Mouse (Mus musculus): ENCODE data around the gene Tmem175. TPM values are rescaled to one million over a fixed set of nuclear protein-coding genes. Genes with fewer than 3 reads are reported as not detected.

The Tmem175 gene
- polyA plus RNA-seq, 1 experiment from 2014 or later = 27.8 TPM

DNA sequence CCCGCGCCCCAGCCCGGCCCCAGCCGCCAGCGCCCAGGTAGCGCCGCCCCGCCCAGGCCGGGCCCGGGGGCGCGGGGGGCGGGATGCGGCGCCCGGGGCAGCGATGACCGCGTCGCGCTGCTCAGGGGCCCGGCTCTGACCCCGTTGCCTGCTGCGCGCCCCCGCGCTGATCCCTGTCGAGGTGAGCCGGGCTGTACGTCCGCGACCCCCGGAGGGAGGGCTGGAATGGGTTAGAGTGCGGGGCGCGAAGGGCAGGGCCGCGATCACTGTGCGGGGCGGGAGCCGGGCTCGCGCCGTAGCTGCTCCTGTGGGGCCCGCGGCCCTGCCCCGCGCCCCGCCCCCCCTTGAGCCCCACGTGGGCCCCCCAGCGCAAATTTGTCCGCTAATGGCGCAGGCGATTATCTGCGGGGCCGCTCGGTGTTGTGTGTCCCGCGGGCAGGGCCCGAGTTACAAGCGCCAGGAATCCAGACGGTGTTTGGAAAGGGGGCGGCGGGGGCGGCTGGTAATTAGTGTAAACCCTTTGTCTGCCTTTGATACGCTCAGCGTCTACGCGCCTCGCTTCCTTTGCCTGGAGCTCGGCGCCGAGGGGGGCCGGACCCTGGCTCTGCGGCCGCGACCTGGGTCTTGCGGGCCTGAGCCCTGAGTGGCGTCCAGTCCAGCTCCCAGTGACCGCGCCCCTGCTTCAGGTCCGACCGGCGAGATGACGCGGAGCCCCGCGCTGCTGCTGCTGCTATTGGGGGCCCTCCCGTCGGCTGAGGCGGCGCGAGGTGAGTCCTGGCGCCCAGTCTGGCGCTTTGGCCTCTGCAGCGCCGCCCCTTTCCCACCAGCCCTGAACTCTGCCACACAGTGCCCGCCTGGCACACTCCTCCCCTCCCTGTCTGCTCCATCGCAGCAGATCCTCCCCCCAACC is 65.0 kb downstream of the Tmem175 start:
- peak overlapping the region; percentile 96 for H3K4me2 ChIP-seq (ENCODE audit: low read length)
- peaks cover 11% of the 10 kb centered on the region; the same call in 1 of the 2 replicates for H3K4me1 ChIP-seq (replicated peaks; ENCODE audit: insufficient read depth, low read length)
- no peaks in the 10 kb centered on the region for H3K9me3 ChIP-seq (replicated peaks; ENCODE audit: low read length)
- peak overlapping the region; percentile 79 for H3K9ac ChIP-seq (ENCODE audit: low read depth, low read length)
- H3K27me3 ChIP-seq (ENCODE audit: insufficient read depth, low read length) = no peaks in the 10 kb centered on the region
- H3K27ac ChIP-seq = peak overlapping the region; percentile 27; the same call in 1 of the 2 replicates
- no peaks in the 10 kb centered on the region for H3K36me3 ChIP-seq (ENCODE audit: insufficient read depth, low read length)
- WGBS = under 1% methylated on average over 91 of the region's 99 CpGs
- DNase-seq (ENCODE audit: low spot score) = peak; percentile 55
- peak overlapping the region; percentile 97 for H3K4me3 ChIP-seq (replicated peaks; ENCODE audit: low read depth, low read length)
- no peak for TF ChIP-seq CTCF (IDR thresholded peaks at IDR 0.05; ENCODE audit: low read depth)
- peak; percentile 36 for ATAC-seq (replicated peaks; ENCODE audit: low FRiP score, low read depth)

DNA sequence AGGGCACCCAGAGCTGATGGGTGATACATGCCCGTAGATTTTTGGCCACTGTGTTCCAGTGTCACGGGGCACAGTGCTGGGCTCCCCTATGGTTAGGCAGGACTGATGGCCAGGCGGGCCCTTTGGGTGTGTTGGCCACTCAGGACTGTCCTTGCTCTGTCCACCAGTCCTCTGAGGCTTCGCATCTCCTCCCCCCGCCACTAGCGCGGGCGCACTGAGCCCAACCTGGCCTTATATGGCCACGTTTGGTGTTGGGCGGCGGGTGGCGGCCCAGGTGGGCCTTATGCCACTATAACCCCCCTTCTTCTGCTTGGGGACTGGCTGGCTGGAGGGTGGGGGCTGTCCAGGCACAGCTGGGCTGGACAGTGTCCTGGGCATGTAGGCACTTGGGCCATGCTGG is 66.3 kb downstream of the Tmem175 start:
- 0 out of 2 replicates have a peak, but pooled peaks cover 2% of the 10 kb centered on the region for H3K36me3 ChIP-seq (ENCODE audit: insufficient read depth, low read length)
- no peaks in the 10 kb centered on the region for H3K9me3 ChIP-seq (replicated peaks; ENCODE audit: low read length)
- WGBS = 91% methylated on average over 11 of the region's 12 CpGs
- no peak overlapping the region for H3K9ac ChIP-seq (ENCODE audit: low read depth, low read length)
- no peak for ATAC-seq (replicated peaks; ENCODE audit: low FRiP score, low read depth)
- H3K27ac ChIP-seq = no peak overlapping the region
- no peak for DNase-seq (ENCODE audit: low spot score)
- no peak for TF ChIP-seq CTCF (IDR thresholded peaks at IDR 0.05; ENCODE audit: low read depth)
- H3K4me1 ChIP-seq (replicated peaks; ENCODE audit: insufficient read depth, low read length) = peaks cover 24% of the 10 kb centered on the region
- no peak overlapping the region for H3K4me2 ChIP-seq (ENCODE audit: low read length)
- H3K27me3 ChIP-seq (ENCODE audit: insufficient read depth, low read length) = no peaks in the 10 kb centered on the region
- H3K4me3 ChIP-seq (replicated peaks; ENCODE audit: low read depth, low read length) = no peak overlapping the region

DNA sequence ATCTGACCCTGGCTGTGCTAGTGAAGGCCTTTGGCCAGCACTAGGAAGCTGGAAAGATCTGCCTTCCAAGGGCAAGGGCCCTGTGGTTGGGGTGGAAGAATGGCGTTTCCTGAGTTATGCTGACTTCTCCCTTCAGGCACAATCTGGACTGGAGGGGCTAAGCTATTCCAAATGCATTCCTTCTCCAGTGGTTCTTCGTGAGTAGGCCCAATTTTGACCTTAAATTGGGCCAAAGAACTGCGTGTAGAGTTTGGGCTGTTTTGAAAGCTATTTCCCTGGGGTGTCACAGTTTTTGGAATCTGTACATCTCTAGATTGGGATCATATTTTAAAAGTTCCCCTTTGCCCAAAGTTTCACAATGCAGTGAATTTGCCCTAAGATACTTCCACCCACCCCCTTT is 67.0 kb downstream of the Tmem175 start:
- ATAC-seq (replicated peaks; ENCODE audit: low FRiP score, low read depth) (no peak), DNase-seq (ENCODE audit: low spot score) (no peak)
- H3K4me1 ChIP-seq (replicated peaks; ENCODE audit: insufficient read depth, low read length) = peaks cover 27% of the 10 kb centered on the region
- H3K27ac ChIP-seq = no peak overlapping the region; the same call in 1 of the 2 replicates
- H3K4me3 ChIP-seq (replicated peaks; ENCODE audit: low read depth, low read length) = no peak overlapping the region
- no peak overlapping the region for H3K9ac ChIP-seq (ENCODE audit: low read depth, low read length)
- H3K9me3 ChIP-seq (replicated peaks; ENCODE audit: low read length) = no peaks in the 10 kb centered on the region
- H3K4me2 ChIP-seq (ENCODE audit: low read length) = no peak overlapping the region
- TF ChIP-seq CTCF (IDR thresholded peaks at IDR 0.05; ENCODE audit: low read depth) = no peak
- 0 out of 2 replicates have a peak, but pooled peaks cover 4% of the 10 kb centered on the region for H3K36me3 ChIP-seq (ENCODE audit: insufficient read depth, low read length)
- no peaks in the 10 kb centered on the region for H3K27me3 ChIP-seq (ENCODE audit: insufficient read depth, low read length)
- WGBS = 70% methylated on average over 3 of the region's 3 CpGs

DNA sequence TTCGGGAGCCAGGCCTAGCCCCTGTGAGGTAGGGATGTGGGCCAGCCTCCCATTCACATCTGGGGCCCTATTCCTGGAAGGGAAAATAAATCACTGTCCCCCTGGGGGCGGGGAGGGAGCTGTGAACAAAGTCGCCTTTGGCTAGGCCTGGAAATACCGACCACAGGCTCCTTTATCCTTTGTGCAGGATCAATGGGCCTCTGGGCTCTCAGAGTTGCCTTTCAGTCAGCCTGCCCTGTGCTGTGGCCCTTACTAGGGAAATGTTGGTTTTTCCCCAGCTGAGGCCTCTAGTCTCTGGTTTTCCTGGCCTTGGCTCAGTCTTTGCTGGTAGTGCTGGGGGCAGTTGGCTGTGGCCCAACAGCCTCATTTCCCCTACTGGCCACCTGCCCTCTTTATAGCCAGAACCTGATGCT is 67.8 kb downstream of the Tmem175 start:
- 0 out of 2 replicates have a peak, but pooled peaks cover 4% of the 10 kb centered on the region for H3K36me3 ChIP-seq (ENCODE audit: insufficient read depth, low read length)
- no peaks in the 10 kb centered on the region for H3K9me3 ChIP-seq (replicated peaks; ENCODE audit: low read length)
- DNase-seq (ENCODE audit: low spot score) (no peak), ATAC-seq (replicated peaks; ENCODE audit: low FRiP score, low read depth) (no peak)
- no peak overlapping the region for H3K4me2 ChIP-seq (ENCODE audit: low read length)
- no peak overlapping the region for H3K4me3 ChIP-seq (replicated peaks; ENCODE audit: low read depth, low read length)
- peaks cover 27% of the 10 kb centered on the region for H3K4me1 ChIP-seq (replicated peaks; ENCODE audit: insufficient read depth, low read length)
- TF ChIP-seq CTCF (IDR thresholded peaks at IDR 0.05; ENCODE audit: low read depth) = no peak
- H3K9ac ChIP-seq (ENCODE audit: low read depth, low read length) = no peak overlapping the region
- WGBS = 26% methylated on average over 4 of the region's 4 CpGs
- H3K27me3 ChIP-seq (ENCODE audit: insufficient read depth, low read length) = no peaks in the 10 kb centered on the region
- no peak overlapping the region for H3K27ac ChIP-seq

Other genes with a start within 250 kb of the Tmem175 start
- 0.22 TPM in 2 replicates for gene Pde6b, start 241.4 kb upstream of the Tmem175 start, polyA plus RNA-seq (2015; fragmentation: Nextera tagmentation; extraction: Ambion mirVana)
- 745 and 753 TPM in 2 replicates for gene Atp5k, start 195.3 kb upstream of the Tmem175 start, polyA plus RNA-seq (2015; fragmentation: Nextera tagmentation; extraction: Ambion mirVana)
- 0.34 and 0.56 TPM in 2 replicates for gene Mfsd7a, start 180.9 kb upstream of the Tmem175 start, polyA plus RNA-seq (2015; fragmentation: Nextera tagmentation; extraction: Ambion mirVana)
- 12.4 and 12.5 TPM in 2 replicates for gene Pcgf3, start 168.5 kb upstream of the Tmem175 start, polyA plus RNA-seq (2015; fragmentation: Nextera tagmentation; extraction: Ambion mirVana)
- 0.20 and 0.27 TPM in 2 replicates for gene Cplx1, start 79.7 kb upstream of the Tmem175 start, polyA plus RNA-seq (2015; fragmentation: Nextera tagmentation; extraction: Ambion mirVana)
- 43.1 and 44.6 TPM in 2 replicates for gene Gak, start within 50 bp of the Tmem175 start, polyA plus RNA-seq (2015; fragmentation: Nextera tagmentation; extraction: Ambion mirVana)
- 6.3 and 7.4 TPM in 2 replicates for gene Idua, start 30.6 kb downstream of the Tmem175 start, polyA plus RNA-seq (2015; fragmentation: Nextera tagmentation; extraction: Ambion mirVana)
- gene Dgkq, start 39.9 kb downstream of the Tmem175 start, polyA plus RNA-seq (2015; fragmentation: Nextera tagmentation; extraction: Ambion mirVana) = 6.5 and 6.9 TPM in 2 replicates
- gene Slc26a1, start 45.8 kb downstream of the Tmem175 start, polyA plus RNA-seq (2015; fragmentation: Nextera tagmentation; extraction: Ambion mirVana) = 8.5 and 10.1 TPM in 2 replicates
- 23.2 and 25.1 TPM in 2 replicates for gene Fgfrl1, start 62.6 kb downstream of the Tmem175 start, polyA plus RNA-seq (2015; fragmentation: Nextera tagmentation; extraction: Ambion mirVana)
- gene Rnf212, start 145.2 kb downstream of the Tmem175 start, polyA plus RNA-seq (2015; fragmentation: Nextera tagmentation; extraction: Ambion mirVana) = not detected in 2 replicates
- not detected in 2 replicates for gene Tmed11, start 165.6 kb downstream of the Tmem175 start, polyA plus RNA-seq (2015; fragmentation: Nextera tagmentation; extraction: Ambion mirVana)
- not detected in 2 replicates for gene Vmn2r8, start 179.1 kb downstream of the Tmem175 start, polyA plus RNA-seq (2015; fragmentation: Nextera tagmentation; extraction: Ambion mirVana)
- gene Vmn2r9, start 222.8 kb downstream of the Tmem175 start, polyA plus RNA-seq (2015; fragmentation: Nextera tagmentation; extraction: Ambion mirVana) = not detected in 2 replicates